Mouse (Mus musculus) myocyte (in vitro differentiated cells): ENCODE results near the gene Tdp1.

Experiments
- CEBPB ChIP-seq: IDR thresholded peaks from 2 replicates; pipeline ENCODE4 v1.6.1; 2011; ENCODE audit warnings: mild to moderate bottlenecking, moderate library complexity; ENCODE audit not compliant: poor library complexity, insufficient read depth, severe bottlenecking
- E2F4 ChIP-seq: IDR thresholded peaks from one replicate; pipeline ENCODE4 v1.6.1; 2011; ENCODE audit warnings: mild to moderate bottlenecking, control low read depth, moderate library complexity; ENCODE audit not compliant: insufficient read depth
- MAX ChIP-seq: IDR thresholded peaks from one replicate; pipeline ENCODE4 v1.6.1; 2011; ENCODE audit warnings: low read depth, mild to moderate bottlenecking, control low read depth
- MYOD1 ChIP-seq, 3 experiments: IDR thresholded peaks; one replicate each; pipeline ENCODE4 v1.6.1; 2011; ENCODE audit warnings: control low read depth in 2 of 3, low read depth in 2 of 3, mild to moderate bottlenecking in 2 of 3, moderate library complexity in 1 of 3; ENCODE audit not compliant: insufficient read length in 2 of 3, control insufficient read depth in 1 of 3
- MYOG ChIP-seq, 3 experiments: IDR thresholded peaks; one replicate each; pipeline ENCODE4 v1.6.1; 2011; ENCODE audit warnings: control low read depth in 2 of 3, low read depth in 2 of 3, mild to moderate bottlenecking in 2 of 3; ENCODE audit not compliant: insufficient read length in 2 of 3, control insufficient read depth in 1 of 3, insufficient read depth in 1 of 3
- POLR2A ChIP-seq: IDR thresholded peaks from one replicate; pipeline ENCODE4 v1.6.1; 2011; ENCODE audit warnings: low read depth, mild to moderate bottlenecking, control low read depth, moderate library complexity; ENCODE audit not compliant: insufficient read length
- POLR2AphosphoS2 ChIP-seq: IDR thresholded peaks from one replicate; pipeline ENCODE4 v1.6.1; 2011; ENCODE audit warnings: low read depth, control low read depth; ENCODE audit not compliant: insufficient read length
- REST ChIP-seq: IDR thresholded peaks from one replicate; pipeline ENCODE4 v1.6.1; 2011; ENCODE audit warnings: mild to moderate bottlenecking, control low read depth, moderate library complexity; ENCODE audit not compliant: insufficient read depth, insufficient read length
- SRF ChIP-seq: IDR thresholded peaks from one replicate; pipeline ENCODE4 v1.6.1; 2011; ENCODE audit warnings: low read depth; ENCODE audit not compliant: control insufficient read depth, insufficient read length
- TCF12 ChIP-seq: IDR thresholded peaks from one replicate; pipeline ENCODE4 v1.6.1; 2011; ENCODE audit warnings: mild to moderate bottlenecking, control low read depth; ENCODE audit not compliant: poor library complexity, insufficient read depth, severe bottlenecking
- TCF3 ChIP-seq: IDR thresholded peaks from one replicate; pipeline ENCODE4 v1.6.1; 2011; ENCODE audit warnings: low read depth, control low read depth; ENCODE audit not compliant: insufficient read length
- USF1 ChIP-seq: IDR thresholded peaks from one replicate; pipeline ENCODE4 v1.6.1; 2011; ENCODE audit warnings: low read depth, mild to moderate bottlenecking, control low read depth, moderate library complexity

DNA sequence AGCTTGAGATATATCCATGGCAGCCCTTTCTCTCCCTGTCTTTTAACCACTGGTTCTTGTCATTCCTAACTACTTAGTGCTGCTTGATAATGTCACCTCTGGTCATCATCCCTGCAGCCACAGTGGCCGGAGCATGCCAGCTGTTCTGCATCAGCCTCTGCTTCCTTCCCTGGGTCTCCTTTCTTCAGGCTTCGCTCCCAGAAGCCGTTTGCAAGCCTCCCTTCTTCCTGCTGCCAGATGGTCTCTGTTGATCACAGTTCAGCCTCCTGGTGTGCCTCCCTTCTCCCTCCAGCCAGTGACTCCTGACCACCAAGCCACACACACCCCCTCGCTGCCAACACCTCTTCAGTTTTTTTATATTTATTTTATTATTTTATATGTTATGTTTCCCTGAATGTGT is 54.2 kb downstream of the Tdp1 start:
- TF ChIP-seq MAX (no peak), POLR2A (no peak), CEBPB (no peak), REST (no peak), USF1 (no peak), MYOG (IDR thresholded peaks at IDR 0.05; ENCODE audit: control insufficient read depth in 1 of 3, insufficient read depth in 1 of 3, insufficient read length in 2 of 3, low read depth in 2 of 3) (no peak), TCF12 (no peak), MYOD1 (IDR thresholded peaks at IDR 0.05; ENCODE audit: control insufficient read depth in 1 of 3, insufficient read length in 2 of 3, low read depth in 2 of 3) (no peak), E2F4 (no peak), POLR2AphosphoS2 (no peak), SRF (no peak), TCF3 (no peak)
